Mouse (Mus musculus) spleen, adult 12 weeks (tissue): ENCODE results near the gene Ctnnb1.

ENCODE experiments used
- DNase-seq: peaks from one replicate; pipeline ENCODE4 v3.0.0; 2022; ENCODE audit warnings: low spot score

The Ctnnb1 gene

GRCm38 (mm10) chr9:120961969-120962700 is 33.1 kb downstream of the Ctnnb1 start:
- no peak for DNase-seq

- DNase-seq, result no peak
These were observed 34.1 kb downstream of the Ctnnb1 start for GRCm38 (mm10) chr9:120963104-120963503.

GRCm38 (mm10) chr9:120963720-120964119 is 34.7 kb downstream of the Ctnnb1 start:
- DNase-seq, result no peak

GRCm38 (mm10) chr9:120964224-120964623 is 35.2 kb downstream of the Ctnnb1 start:
- DNase-seq, result no peak

GRCm38 (mm10) chr9:120965007-120965406 is 36.0 kb downstream of the Ctnnb1 start:
- DNase-seq, result no peak

GRCm38 (mm10) chr9:120973026-120973515 is 44.1 kb downstream of the Ctnnb1 start:
- DNase-seq, result no peak

GRCm38 (mm10) chr9:120974209-120974608 is 45.2 kb downstream of the Ctnnb1 start:
- DNase-seq, result no peak

- no peak for DNase-seq
These were observed 47.1 kb downstream of the Ctnnb1 start for GRCm38 (mm10) chr9:120976158-120976557.

GRCm38 (mm10) chr9:120976856-120977255 is 47.8 kb downstream of the Ctnnb1 start:
- no peak for DNase-seq

- DNase-seq, result no peak
These were observed 52.8 kb downstream of the Ctnnb1 start for GRCm38 (mm10) chr9:120981777-120982176.

GRCm38 (mm10) chr9:120983849-120984248 is 54.8 kb downstream of the Ctnnb1 start:
- DNase-seq, result no peak

- no peak for DNase-seq
These were observed 55.5 kb downstream of the Ctnnb1 start for GRCm38 (mm10) chr9:120984509-120984908.

GRCm38 (mm10) chr9:120985009-120985408 is 56.0 kb downstream of the Ctnnb1 start:
- DNase-seq, result no peak

GRCm38 (mm10) chr9:120985524-120985923 is 56.5 kb downstream of the Ctnnb1 start:
- DNase-seq, result no peak

- no peak for DNase-seq
These were observed 57.2 kb downstream of the Ctnnb1 start for GRCm38 (mm10) chr9:120986255-120986654.

GRCm38 (mm10) chr9:120986994-120987393 is 58.0 kb downstream of the Ctnnb1 start:
- no peak for DNase-seq

- DNase-seq, result no peak
These were observed 59.1 kb downstream of the Ctnnb1 start for GRCm38 (mm10) chr9:120988088-120988487.

- no peak for DNase-seq
These were observed 61.0 kb downstream of the Ctnnb1 start for GRCm38 (mm10) chr9:120989806-120990700.

GRCm38 (mm10) chr9:120991801-120992200 is 62.8 kb downstream of the Ctnnb1 start:
- DNase-seq, result no peak

GRCm38 (mm10) chr9:120993004-120993403 is 64.0 kb downstream of the Ctnnb1 start:
- DNase-seq, result no peak

- DNase-seq, result no peak
These were observed 65.5 kb downstream of the Ctnnb1 start for GRCm38 (mm10) chr9:120994223-120995155.

GRCm38 (mm10) chr9:120998696-120999095 is 69.7 kb downstream of the Ctnnb1 start:
- no peak for DNase-seq
